Mouse (Mus musculus) ES-E14 (cell line): ENCODE data around the gene Zfp768. TPM values are rescaled to one million over a fixed set of nuclear protein-coding genes. Genes with fewer than 3 reads are reported as not detected.

ENCODE experiments used
- DNase-seq: peaks from one replicate; pipeline ENCODE4 v3.0.0-alpha.2; 2013; ENCODE audit warnings: low read depth, low spot score
- H3K27ac ChIP-seq: 2 replicates; pipeline ENCODE4 v1.5.1; 2012; ENCODE audit warnings: low read depth, mild to moderate bottlenecking, low read length, moderate library complexity, mixed read lengths; ENCODE audit not compliant: poor library complexity, insufficient read depth, severe bottlenecking
- H3K36me3 ChIP-seq: 2 replicates; pipeline ENCODE4 v1.6.1; 2012; ENCODE audit warnings: mild to moderate bottlenecking, low read length, moderate library complexity, mixed read lengths; ENCODE audit not compliant: control insufficient read depth, poor library complexity, insufficient read depth, severe bottlenecking
- H3K4me1 ChIP-seq, 2 experiments: fragments of 150-350 bp in 1 of 2; sonication (generic) in 1 of 2; 2 replicates each; pipeline ENCODE4 v1.6.1; 2012; ENCODE audit warnings: low read length in 2 of 2, mild to moderate bottlenecking in 1 of 2, mixed read lengths in 1 of 2; ENCODE audit not compliant: control insufficient read depth in 2 of 2, insufficient read depth in 2 of 2, poor library complexity in 1 of 2
- H3K4me3 ChIP-seq, 2 experiments: fragments of 150-350 bp in 1 of 2; sonication (generic) in 1 of 2; 2 replicates each; pipeline ENCODE4 v1.5.1; 2012; ENCODE audit warnings: low read length in 2 of 2, low read depth in 1 of 2, mild to moderate bottlenecking in 1 of 2, mixed read lengths in 1 of 2; ENCODE audit not compliant: insufficient read depth in 1 of 2, poor library complexity in 1 of 2, severe bottlenecking in 1 of 2
- H3K9ac ChIP-seq: 2 replicates; pipeline ENCODE4 v1.6.1; 2012; ENCODE audit warnings: low read depth, mild to moderate bottlenecking, low read length, mixed read lengths; ENCODE audit not compliant: poor library complexity, insufficient read depth, severe bottlenecking
- H3K9me3 ChIP-seq: fragments of 150-350 bp; sonication (generic); 2 replicates; pipeline ENCODE4 v1.6.1; 2012; ENCODE audit warnings: low read depth, mild to moderate bottlenecking, low read length; ENCODE audit not compliant: control insufficient read depth, insufficient read depth
- CHD2 ChIP-seq: IDR thresholded peaks from 2 replicates; pipeline ENCODE4 v1.6.1; 2014; ENCODE audit warnings: mild to moderate bottlenecking, low read depth, low read length, inconsistent platforms
- HCFC1 ChIP-seq: IDR thresholded peaks from 2 replicates; pipeline ENCODE4 v1.6.1; 2012; ENCODE audit warnings: low read length, inconsistent platforms, borderline replicate concordance; ENCODE audit not compliant: insufficient read depth
- MAFK ChIP-seq: IDR thresholded peaks from 2 replicates; pipeline ENCODE4 v1.6.1; 2014; ENCODE audit warnings: mild to moderate bottlenecking, low read depth, low read length, inconsistent platforms; ENCODE audit not compliant: insufficient read depth
- ZC3H11A ChIP-seq: IDR thresholded peaks from 2 replicates; pipeline ENCODE4 v1.6.1; 2012; ENCODE audit warnings: low read depth, mild to moderate bottlenecking, inconsistent platforms, low read length, borderline replicate concordance
- ZNF384 ChIP-seq: IDR thresholded peaks from 2 replicates; pipeline ENCODE4 v1.6.1; 2012; ENCODE audit warnings: low read depth, low read length, inconsistent platforms
- in situ Hi-C, 2 experiments: fragments of 600-800 bp; cut with MboI; formaldehyde crosslinking; loops; one replicate each; pipeline ENCODE4 v1.15.1; 2025; ENCODE audit warnings: low sequenced_read_pairs in 2 of 2, inconsistent platforms in 1 of 2; ENCODE audit not compliant: unreplicated experiment in 2 of 2
- total RNA-seq: library from RNA; depleted of rRNA; stranded (reverse); fragments of 300-350 nt; gene quantifications from 2 replicates; pipeline ENCODE4 v1.2.3, GENCODE M21; 2012

Zfp768 gene
- total RNA-seq, 1 experiment, result 4.4 TPM

DNA sequence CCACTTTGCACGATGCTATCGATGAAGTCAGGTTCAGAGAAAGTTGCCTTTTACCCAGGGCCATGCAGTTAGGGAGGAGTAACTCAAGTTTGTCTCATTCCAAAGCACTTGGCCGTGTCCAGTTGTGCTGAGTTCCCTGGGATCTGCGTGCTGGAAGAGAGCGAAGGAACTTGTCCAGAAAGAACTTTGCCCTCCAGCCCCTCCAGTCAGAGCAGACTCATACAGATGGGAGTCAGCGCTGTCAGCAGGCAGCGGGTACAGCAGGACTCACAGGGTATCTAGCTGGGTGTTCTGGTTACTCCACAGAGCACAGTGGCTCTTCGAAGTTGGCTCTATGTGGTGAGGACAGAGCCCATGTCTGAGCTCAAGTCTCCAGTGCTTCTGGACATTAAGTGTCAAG lies 19.8 kb downstream of the Zfp768 start:
- peaks cover 0 to 2% of the 10 kb centered on the region in 2 experiments; a peak in 1 of 4 replicates for H3K4me1 ChIP-seq
- no peaks in the 10 kb centered on the region; the same call in 1 of the 2 replicates for H3K36me3 ChIP-seq
- DNase-seq, result no peak
- H3K27ac ChIP-seq, result no peak overlapping the region
- H3K9me3 ChIP-seq, result no peaks in the 10 kb centered on the region
- in situ Hi-C loops, result no loop called here
- TF ChIP-seq ZNF384, result no peak
- TF ChIP-seq HCFC1, result no peak
- TF ChIP-seq CHD2, result no peak
- no peak for TF ChIP-seq MAFK
- no peak for TF ChIP-seq ZC3H11A
- no peak overlapping the region for H3K4me3 ChIP-seq
- no peak overlapping the region for H3K9ac ChIP-seq

DNA sequence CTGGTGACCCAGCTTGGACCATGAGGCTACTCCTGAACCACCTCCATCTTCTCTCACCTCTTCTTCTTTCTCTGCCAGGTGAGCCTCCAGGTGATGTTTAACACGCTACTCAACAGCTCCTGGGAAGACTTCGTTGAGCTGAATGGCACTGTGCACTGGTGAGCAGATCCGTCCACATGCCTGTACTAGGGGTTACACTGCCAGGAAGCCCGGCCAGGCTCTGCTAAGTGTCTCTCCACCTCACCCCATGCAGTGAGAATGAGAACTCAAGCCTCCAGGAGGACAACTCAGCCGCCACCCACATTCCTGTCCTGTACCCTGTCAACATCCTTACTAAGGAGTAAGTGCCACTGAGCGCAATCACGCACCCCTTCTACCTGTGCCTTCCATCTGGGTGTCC lies 20.4 kb downstream of the Zfp768 start:
- no peak for DNase-seq
- Histone ChIP-seq H3K9ac (no peak overlapping the region), H3K4me3 (no peak overlapping the region), H3K4me1 (peaks cover 0 to 2% of the 10 kb centered on the region in 2 experiments; a peak in 1 of 4 replicates), H3K27ac (no peak overlapping the region), H3K36me3 (no peaks in the 10 kb centered on the region; the same call in 1 of the 2 replicates), H3K9me3 (no peaks in the 10 kb centered on the region)
- in situ Hi-C loops, result no loop called here
- no peak for TF ChIP-seq ZC3H11A
- TF ChIP-seq CHD2, result no peak
- TF ChIP-seq ZNF384, result no peak
- no peak for TF ChIP-seq HCFC1
- no peak for TF ChIP-seq MAFK

DNA sequence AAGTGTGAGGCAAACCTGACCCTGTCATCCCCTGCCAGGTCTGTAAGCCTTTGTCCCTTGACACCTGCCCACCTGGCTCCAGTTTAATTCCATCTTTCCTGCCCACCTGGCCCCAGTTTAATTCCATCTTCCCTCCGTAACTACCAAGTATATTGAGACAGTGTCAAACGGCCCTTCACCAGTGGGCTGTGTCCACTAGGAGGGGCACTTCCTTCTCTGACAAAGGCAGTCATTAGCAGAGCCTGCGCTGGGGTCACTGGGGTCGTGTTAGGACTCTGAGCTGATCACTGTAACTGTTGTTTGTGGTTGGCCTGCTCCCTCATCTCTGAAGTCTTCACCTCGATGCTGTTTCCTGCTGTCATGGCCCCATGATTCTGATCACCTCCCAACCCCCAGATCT lies 23.3 kb downstream of the Zfp768 start:
- Histone ChIP-seq H3K4me3 (no peak overlapping the region), H3K4me1 (peaks cover 0 to 4% of the 10 kb centered on the region in 2 experiments; a peak in 1 of 4 replicates), H3K27ac (no peak overlapping the region), H3K36me3 (no peaks in the 10 kb centered on the region), H3K9ac (0 out of 2 replicates have a peak overlapping the region, but pooled peaks have one; percentile 12), H3K9me3 (no peaks in the 10 kb centered on the region)
- in situ Hi-C loops, result no loop called here
- TF ChIP-seq HCFC1 (no peak), CHD2 (no peak), ZNF384 (no peak), MAFK (no peak), ZC3H11A (no peak)
- no peak for DNase-seq

DNA sequence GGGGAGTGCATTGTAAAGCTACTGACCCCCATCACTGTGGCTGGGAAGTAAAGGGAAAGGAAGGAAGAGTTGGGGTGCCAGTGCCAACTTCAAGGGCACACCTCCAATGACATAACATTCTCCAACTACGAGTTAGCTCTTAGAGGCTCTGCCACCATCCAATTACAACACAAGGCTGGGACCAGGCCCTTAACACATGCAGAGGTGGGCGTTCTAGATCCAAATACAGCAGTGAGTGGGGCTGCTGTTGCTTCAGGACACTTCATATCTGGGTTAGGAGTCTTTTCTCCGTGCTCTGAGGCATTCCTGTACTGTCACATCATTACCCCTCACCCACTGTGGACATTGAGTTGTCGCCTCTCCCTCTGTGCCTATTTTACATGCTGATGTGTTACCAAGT lies 24.3 kb downstream of the Zfp768 start:
- in situ Hi-C loops, result no loop called here
- no peak for DNase-seq
- Histone ChIP-seq H3K36me3 (no peaks in the 10 kb centered on the region), H3K9me3 (no peaks in the 10 kb centered on the region), H3K9ac (no peak overlapping the region), H3K4me3 (no peak overlapping the region), H3K27ac (no peak overlapping the region), H3K4me1 (peaks cover 0 to 4% of the 10 kb centered on the region in 2 experiments; a peak in 1 of 4 replicates)
- no peak for TF ChIP-seq ZC3H11A
- no peak for TF ChIP-seq CHD2
- no peak for TF ChIP-seq MAFK
- no peak for TF ChIP-seq HCFC1
- no peak for TF ChIP-seq ZNF384
